Mouse (Mus musculus) gastrocnemius, postnatal 36 days (tissue): Measurements from ENCODE around the gene Tnpo1. TPM values are rescaled to one million over a fixed set of nuclear protein-coding genes. Genes with fewer than 3 reads are reported as not detected.

ENCODE experiments used
- DNase-seq, 2 experiments: peaks; one replicate each; pipeline ENCODE4 v3.0.0; 2022
- intact Hi-C: fragments of 180-260 bp; cut with DNase I; formaldehyde crosslinking; loops from one replicate; pipeline ENCODE4 v1.15.1; 2025
- total RNA-seq, 2 experiments: library from RNA; stranded (reverse); gene quantifications; 2 replicates each; pipeline ENCODE4 v1.2.3; 2021

Tnpo1 gene
- total RNA-seq, 2 experiments from 2014 or later: 29.3 to 30.8 TPM

DNA sequence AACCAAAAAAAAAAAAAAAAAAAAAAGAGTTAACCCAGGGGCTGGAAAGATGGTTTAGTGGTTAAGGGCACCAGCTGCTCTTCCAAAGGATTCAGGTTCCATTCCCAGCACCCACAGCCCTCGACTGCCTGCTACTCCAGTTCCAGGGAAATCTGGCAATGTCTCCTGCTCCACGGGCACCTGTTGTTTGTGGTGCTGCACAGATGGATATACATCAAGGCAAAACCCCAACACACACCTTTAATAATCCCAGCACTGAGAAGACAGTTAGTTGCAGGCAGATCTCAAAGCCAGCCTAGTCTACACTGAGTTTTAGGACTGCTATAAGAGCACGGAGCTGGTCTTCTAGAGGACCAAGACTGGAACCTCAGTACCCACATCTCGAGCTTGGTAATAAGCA is 30.2 kb downstream of the Tnpo1 start:
- DNase-seq: no peak
- intact Hi-C loops: no loop called here

DNA sequence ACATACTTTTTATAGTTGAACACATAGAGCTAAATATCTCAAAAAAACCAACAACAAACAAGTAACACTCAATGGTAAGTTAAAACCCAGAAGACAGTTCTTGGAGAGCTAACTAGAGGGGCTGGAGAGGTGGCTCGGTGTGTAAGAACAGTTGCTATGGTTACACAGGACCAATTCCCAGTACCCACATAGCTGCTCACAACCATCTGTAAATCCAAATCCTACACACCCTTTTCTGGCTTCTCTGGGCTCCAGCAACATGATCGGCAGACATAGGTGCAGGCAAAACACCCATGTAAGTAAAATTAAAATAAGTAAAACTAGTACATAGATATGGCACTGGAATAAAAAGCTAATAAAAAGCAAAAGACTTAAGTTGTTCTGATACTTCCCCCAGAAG is 31.3 kb downstream of the Tnpo1 start:
- no peak for DNase-seq
- intact Hi-C loops: no loop called here

DNA sequence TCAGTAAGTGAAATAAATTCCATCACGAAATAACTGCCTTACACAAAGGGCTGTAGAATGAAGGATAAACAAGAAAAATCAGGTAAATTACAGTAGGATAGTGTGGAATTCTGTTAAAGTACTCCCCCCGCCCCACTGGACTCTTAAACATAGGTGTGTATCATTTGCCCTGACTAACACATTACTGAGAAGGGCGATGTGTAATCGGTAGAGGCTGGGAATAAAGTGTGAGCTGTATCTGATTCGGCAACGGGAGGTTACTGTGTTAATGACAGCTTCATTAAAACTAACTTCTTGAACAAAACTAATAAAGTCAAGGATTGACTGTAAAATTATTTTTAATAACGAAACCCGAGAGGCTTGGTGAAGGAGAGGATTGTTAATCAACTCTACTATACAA is 34.7 kb downstream of the Tnpo1 start:
- no peak for DNase-seq
- intact Hi-C loops: no loop called here

DNA sequence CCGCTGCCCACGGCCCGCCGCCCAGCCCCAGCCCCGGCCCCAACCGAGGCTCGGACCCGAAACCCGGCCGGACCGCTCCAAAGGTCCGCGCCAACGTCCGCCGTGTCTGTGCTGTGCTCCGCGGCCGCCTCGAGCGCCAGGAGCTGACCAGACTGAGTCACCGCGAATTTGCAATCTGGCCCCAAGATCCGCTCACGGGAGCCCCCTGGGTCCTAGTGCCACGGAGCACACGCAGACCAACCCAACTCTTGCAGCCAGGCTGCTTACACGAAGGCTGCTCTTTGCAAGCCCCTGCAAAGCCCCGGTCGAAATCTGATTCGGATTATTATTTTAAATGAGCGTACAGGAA is 35.3 kb downstream of the Tnpo1 start:
- intact Hi-C loops: no loop called here
- peak; percentile 77 to 79 for DNase-seq

DNA sequence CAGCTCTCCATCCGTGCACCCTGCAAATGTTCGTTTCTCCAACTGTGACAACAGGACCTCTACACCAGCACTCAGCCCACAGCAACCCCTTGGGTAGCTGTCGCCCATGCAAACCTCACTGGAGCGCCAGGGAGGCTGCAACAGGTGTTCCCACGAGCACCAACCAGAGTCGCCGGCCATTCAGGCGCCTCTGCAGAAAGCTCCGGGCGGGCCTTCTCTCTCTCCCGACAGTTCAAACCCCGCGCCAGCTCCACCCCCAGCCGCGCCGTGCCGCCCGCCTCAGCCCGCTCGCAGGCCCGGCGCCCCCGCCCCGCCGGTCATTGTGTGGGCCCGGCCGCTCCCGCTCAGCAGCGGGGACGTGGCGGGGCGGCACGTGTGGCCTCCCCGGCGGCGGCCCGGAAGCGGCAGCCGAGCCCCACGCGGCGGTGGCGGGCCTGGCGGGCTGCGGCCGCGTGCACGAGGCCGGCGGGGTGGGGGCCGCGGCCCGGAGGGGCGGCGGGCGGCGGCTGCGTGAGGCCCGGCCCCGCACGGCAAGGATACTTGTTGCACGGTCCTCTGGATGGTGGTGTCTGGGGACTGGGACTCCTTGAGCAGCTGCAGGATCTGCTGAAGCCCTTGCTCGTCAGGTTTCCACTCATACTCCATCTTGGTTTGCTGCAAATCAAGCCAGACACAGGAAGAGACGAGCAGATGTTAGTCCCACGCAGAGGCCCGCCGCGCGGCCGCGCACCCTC is 35.9 kb downstream of the Tnpo1 start:
- intact Hi-C loops: no loop called here
- peak; percentile 35 to 42 for DNase-seq

DNA sequence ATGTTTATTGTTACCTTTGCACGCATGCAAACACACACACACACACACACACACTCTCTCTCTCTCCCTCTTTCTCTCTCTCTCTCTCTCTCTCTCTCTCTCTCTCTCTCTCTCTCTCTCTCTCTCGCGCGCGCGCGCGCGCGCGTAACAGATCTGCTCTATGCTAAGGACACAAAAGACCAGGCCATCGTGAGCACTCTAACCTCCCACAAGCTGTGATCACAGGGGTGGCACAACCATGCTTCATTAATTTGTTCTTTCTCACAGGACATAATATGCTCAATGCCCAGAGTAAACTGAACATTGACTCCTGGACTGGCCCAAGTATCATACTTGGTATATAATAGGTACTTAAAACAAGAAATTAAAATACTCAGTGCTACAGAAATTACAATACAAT is 37.0 kb downstream of the Tnpo1 start:
- DNase-seq: no peak
- intact Hi-C loops: no loop called here

DNA sequence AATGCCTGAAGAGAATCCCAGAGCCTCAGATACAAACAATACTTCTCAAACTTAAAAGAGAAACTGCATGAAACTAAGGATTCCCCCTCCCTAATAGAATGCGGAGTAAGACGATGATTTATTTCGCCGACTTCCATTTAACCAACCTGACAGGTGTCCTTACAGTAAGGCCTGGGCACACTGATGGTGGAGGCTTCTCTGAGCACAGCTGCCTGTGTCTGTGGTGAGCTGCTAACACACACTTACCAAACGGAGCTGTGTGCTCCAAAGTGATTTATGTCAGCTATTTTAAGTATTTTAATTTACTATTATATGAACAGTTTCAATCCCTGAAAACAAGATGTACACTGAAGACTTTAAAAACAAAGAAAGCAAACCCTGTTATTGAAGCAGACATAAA is 42.4 kb downstream of the Tnpo1 start:
- intact Hi-C loops: no loop called here

DNA sequence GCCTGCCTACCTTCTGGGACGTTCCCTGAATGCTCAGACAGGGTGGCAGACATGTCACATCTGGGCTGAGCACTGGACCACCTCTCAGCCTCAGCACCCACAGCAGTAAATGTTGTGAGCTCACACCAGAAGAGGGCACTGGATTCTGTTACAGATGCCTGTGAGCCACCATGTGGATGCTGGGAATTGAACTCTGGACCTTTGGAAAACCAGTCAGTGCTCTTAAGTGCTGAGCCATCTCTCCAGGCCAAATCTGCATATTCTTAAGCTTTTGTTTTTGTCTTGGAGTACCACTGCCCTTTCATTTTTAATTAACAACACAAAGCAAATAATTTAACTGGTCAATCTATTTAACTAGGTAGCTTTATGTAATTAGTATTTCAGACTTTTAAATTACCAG is 44.2 kb downstream of the Tnpo1 start:
- intact Hi-C loops: no loop called here
- DNase-seq: no peak

More for the DNA sequence above, 42.4 kb downstream of the Tnpo1 start:
- no peak for DNase-seq

DNA sequence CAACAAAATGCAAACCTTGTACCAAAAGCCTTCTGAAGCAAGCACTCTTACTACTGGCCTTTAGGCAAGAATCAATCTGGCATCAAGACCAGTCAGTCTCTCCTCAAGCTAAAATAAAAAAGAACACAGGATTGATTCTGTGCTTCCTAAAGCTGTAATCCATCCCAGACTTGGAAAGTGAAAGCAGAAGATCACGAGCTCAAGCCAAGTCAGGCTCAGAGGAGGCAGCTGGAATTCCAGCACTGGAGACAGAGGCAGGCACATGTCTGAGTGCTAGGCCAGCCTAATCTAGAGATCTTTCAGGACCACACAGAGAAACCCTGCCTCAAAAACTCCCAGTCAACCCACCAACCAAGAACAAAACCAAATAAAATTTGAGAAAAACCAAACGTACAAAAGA is 45.8 kb downstream of the Tnpo1 start:
- intact Hi-C loops: no loop called here
- DNase-seq: no peak

DNA sequence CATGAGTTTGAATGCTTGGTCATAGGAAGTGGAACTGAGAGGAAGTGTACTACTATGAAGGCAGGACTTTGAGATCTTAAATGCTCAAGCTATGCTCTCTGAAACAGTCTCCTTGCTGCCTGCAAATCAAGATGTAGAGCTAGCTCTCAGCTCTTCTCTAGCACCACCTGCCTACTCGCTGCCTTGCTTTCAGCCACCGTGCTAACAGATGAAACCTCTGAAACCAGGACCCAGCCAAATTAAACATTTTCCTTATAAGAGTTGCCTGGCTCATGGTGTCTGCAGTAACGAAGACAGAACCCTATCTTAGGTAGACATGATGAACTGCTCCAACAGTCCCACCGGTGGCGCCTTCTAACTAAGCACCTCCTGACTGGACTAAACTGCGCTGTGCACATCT is 46.8 kb downstream of the Tnpo1 start:
- intact Hi-C loops: no loop called here
- DNase-seq: no peak

DNA sequence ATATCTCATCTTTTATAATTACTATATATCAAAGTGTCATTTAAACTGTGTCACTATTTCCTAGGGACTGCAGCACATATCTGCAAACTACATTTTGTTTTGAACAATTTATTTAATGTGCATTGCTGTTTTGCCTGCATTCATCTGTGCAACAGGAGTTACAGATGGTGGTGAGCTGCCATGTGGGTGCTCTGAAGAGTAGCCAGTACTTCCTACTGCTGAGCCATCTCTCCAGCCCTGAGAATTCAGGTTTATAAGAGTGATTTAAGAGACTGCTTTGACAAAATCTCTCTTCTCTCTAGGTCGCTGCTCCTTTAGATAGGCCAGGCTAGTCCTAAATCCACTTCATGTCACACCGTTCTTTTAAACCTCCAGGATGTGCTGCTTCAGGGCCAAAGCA is 49.0 kb downstream of the Tnpo1 start:
- intact Hi-C loops: no loop called here
- DNase-seq: no peak

DNA sequence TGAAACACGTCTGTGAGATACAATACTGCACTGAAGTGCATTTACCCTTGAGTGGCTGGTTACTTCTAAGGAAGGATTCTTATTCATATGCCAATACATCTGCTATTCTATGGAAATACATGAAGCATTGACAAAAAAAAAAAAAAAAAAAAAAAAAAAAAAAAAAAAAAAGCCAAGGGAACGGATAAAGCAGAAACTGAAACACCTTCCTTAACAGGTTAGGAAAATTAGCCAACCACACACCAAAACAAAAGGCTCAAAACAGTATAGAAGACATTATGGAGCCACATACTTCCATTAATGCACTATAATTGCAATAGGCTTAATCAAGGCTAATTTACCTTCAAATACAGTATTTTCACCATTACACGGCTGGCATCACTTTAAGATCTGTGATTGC is 51.5 kb downstream of the Tnpo1 start:
- DNase-seq: no peak
- intact Hi-C loops: loop anchor here (5.0 kb wide), 1 partner anchor 453 kb away; no protein-coding TSS in a partner anchor

DNA sequence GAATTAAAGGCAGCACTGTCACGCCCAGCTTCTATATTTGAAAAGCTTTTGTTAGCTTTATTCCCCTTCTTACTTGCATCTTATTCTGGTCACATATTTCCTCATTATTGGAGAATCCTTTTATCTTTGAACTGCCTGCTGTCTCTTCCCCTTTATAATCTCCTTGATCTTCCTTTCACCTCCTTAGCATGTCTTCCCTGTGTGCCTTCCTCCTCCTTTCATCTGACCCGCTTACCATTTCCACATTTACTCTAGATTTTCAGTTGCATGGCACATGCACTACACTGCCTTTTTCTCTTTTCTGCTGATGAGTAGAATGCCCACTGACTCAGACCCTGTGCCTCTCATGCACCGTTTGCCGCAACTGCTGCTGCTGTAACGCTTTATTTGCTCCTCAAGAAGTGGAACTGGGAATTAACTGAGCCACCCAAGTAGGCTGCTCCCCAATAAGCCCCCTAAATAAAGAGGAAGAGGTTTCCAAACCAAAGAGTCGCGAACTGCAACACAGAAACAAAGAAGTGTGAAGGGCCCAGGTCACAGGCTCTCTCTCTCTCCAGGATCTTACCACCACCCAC is 53.8 kb downstream of the Tnpo1 start:
- intact Hi-C loops: loop anchor here (5.0 kb wide), 1 partner anchor 455 kb away; no protein-coding TSS in a partner anchor
- DNase-seq: no peak

DNA sequence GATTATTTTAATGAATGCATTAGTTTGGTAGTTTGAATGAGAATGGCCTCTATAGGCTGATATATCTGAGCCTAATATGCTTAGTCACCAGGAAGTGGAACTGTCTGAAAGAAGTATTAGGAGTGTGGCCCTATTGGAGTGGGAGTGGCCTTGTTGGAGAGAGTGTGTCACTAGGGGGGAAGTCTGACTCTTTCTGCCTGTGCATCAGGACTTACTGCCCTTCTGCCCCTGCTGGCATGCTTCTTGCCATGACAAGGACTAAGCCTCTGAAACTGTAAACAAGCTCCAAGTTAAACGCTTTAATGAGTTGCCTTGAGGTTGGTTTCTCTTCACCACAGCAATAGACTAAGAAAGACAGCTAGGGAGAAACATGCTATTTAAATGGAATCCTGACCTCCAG is 54.9 kb downstream of the Tnpo1 start:
- intact Hi-C loops: loop anchor here (2.0 to 5.0 kb wide), 2 partner anchors 222 to 456 kb away; no protein-coding TSS in a partner anchor
- DNase-seq: no peak

DNA sequence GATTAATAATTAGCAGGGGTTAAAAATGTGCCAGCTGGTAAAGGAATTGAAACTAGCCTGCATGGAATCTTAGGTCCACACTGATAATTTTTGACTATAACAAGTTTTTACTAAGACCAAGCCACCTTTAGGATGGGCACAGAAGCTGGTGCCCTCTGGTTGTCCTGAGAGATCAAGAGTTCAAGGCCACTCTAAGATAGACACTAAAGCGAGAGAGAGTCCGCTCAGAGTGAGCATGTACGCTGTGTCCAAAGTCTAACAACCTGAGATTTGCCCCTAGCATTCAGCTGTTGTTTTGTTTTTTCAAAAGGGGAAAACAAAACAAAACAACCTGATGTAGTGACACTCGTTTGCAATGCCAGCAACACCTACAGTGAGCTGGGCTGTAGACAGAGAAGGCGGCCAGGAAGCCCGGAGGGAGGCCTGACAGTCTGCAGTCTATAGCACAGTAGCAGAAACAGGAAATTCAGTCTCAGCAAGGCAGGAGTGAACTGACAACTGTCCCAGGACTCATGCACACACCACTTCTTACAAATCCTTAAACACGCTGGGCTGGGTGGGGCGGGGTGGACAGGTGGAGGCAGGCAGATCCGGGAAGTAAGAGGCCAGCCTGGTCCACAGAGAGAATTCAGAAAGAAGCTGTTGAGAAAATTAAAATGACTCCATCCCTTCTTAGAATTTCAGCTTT is 57.8 kb downstream of the Tnpo1 start:
- DNase-seq: no peak
- intact Hi-C loops: loop anchor here (10.0 kb wide), 1 partner anchor 256 kb away; no protein-coding TSS in a partner anchor

DNA sequence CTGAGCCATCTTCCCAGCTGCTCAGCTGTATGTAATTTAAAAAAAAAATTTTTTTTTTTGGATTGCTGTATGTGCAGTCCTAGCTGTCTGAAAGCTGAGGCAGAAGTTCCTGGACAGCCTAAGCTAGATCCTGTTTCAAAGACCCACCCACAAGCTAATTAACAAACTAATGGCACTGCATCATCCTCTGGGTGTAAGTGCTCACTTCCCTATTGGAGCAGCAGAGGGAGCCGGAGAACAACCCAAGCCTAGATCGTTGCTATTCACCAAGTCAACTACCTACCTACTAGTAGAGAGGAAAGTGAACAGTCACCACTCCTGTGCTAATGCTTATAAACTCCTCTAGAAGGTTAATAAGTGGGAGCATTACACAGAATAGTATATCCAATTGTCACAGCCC is 58.4 kb downstream of the Tnpo1 start:
- DNase-seq: peak in 1 of 2 experiments; percentile 32
- intact Hi-C loops: loop anchor here (10.0 kb wide), 1 partner anchor 257 kb away; no protein-coding TSS in a partner anchor

DNA sequence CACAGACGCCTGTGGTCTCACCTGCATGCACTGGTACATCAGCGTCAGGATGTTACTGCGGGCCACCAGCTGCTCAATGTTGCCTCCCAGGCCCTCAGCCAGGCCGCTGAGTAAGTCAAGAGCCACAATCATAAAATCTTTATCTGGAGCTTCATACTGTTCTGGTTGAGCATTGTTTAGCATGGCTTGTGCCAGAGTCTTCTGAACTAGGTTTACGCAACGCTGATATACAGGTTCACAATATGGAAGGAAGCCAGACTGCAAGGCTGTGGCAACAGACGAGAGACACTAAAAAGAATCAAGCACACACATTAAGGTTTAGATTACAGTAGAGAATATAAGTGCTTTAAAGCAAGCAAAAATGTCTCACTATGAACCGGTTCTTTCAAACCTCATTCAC is 70.9 kb downstream of the Tnpo1 start:
- intact Hi-C loops: no loop called here
- no peak for DNase-seq

DNA sequence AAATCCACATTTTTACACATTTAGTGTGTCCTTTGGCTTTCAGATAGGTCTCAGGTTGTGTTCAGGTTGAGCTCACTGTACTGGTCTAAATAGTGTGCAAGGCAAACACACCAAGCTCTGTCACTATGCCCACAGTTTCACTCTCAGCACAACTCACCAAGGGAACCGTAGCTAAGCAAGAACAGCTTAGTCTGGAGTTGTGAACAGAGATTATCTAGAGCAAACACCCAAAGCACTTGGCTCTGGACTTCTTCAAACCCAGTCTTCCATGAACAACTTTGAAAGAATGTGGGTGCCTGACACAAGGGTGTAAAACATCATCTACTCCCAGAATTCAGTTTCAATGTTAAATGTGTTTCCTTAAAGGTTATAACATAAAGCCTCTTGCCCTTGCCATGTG is 80.4 kb downstream of the Tnpo1 start:
- intact Hi-C loops: no loop called here
- no peak for DNase-seq

DNA sequence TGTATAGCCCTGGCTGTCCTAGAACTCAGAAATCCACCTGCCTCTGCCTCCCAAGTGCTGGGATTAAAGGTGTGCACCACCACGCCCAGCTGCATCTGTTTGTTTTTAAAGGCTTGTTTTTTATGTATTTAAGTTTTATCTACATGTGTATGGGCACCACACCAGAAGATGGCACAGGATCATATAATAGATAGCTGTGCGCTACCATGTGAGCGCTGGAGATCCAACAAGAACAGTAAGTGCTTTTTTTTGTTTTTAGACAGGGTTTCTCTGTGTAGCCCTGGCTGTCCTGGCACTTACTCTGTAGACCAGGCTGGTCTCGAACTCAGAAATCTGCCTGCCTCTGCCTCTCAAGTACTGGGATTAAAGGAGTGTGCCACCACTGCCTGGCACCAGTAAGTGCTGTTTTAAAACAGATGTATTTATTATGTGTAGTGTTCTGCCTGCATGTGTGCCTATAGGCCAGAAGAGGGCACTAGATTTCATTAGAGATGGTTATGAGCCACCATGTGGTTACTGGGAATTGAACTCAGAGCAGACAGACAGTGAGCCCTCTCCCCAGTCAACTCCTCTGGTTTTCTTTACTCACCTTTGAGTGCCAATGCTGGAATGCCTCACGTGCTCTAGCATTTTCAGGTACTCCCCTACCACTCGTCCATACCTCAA is 89.6 kb downstream of the Tnpo1 start:
- DNase-seq: no peak
- intact Hi-C loops: no loop called here

DNA sequence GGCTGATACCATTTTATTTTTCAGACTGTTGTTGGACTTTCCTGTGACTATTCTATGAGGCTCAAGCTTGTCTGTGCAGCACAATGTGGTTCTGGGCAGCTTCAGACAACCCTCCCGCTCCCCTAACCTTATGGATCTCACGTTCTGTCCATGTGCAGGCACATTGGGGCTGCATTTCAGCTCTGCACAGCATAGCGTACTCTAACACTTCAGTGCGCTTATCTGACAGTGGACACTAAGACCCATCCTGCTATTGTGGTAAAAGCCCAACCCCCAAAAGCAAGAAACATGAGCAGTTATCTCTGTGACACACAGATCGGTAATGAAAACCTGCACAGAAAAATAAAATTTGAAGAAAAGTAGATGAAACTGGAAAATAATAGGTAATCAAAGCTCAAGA is 90.4 kb downstream of the Tnpo1 start:
- intact Hi-C loops: no loop called here
- DNase-seq: no peak

DNA sequence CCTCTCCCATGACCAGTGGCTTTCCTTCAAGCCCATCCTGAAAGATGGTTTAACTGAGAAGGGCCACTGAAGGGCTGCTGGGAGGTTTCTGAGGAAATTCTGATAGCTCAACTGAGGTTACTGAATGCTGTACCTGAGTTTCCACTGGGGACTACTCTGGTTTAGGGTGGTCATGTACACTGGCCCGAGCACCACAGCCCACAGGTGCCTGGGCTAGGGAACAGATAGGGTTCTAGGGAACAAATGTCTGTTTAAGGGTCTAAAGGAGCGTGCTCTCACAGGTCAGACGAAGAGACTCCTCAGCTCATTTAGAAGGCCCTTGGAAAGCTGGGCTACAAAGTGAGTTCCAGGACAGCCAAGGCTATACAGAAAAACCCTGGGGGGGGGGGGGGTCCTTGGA is 91.5 kb downstream of the Tnpo1 start:
- no peak for DNase-seq
- intact Hi-C loops: no loop called here
